Mouse (Mus musculus) stomach, adult 2 months (tissue): ENCODE data around the gene Eci2. TPM values are rescaled to one million over a fixed set of nuclear protein-coding genes. Genes with fewer than 3 reads are reported as not detected.

Experiments used
- polyA plus RNA-seq: library from polyadenylated mRNA; depleted of rRNA; stranded (reverse); fragments of >200 nt; gene quantifications from 2 replicates; pipeline ENCODE4 v1.2.3, GENCODE M21; 2012; rRNA removed

The Eci2 gene
- polyA plus RNA-seq = 6.9 and 8.6 TPM in 2 replicates

GRCm38 (mm10) chr13:35026879-35027278 lies at the start of gene Eci2:
Gene Eci2 (minus strand): TSS chr13:35027096.

GRCm38 (mm10) chr13:34963511-34964397 lies 63.1 kb downstream of the Eci2 start, which contains the start of gene Eci3:
Gene Eci3 (minus strand): TSS chr13:34963810.

Other genes starting within 250 kb of the Eci2 start
- 0.74 and 1.2 TPM in 2 replicates for gene Prpf4b, start 151.8 kb downstream of the Eci2 start, polyA plus RNA-seq
- gene Fam217a, start 102.8 kb downstream of the Eci2 start, polyA plus RNA-seq = not detected in 2 replicates
- gene 4933417A18Rik, start 102.7 kb downstream of the Eci2 start, polyA plus RNA-seq = not detected in 2 replicates
- not detected in 2 replicates for gene Eci3, start 63.3 kb downstream of the Eci2 start, polyA plus RNA-seq